Mouse (Mus musculus): Measurements from ENCODE around the gene P2ry12.

DNA sequence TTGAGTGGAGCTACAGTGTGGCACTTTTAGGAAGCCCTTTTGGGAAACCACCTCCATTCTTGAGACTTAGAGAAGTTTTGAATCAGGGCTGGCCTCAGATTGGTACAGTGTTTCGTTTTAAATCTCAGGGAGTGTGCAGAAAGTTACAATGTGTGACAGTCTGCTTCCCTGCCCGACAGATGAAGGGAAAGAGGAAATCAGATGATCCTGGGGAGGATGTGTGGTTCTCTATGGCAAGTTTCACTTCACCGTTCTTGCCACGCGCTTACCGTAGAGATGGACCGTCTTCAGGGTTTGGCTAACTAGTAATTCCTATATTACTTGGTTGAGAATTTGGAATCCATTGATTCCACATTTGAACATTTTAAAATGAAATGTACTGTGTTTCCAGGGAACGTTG, 50.9 kb downstream of the P2ry12 start:
- no peak for TF ChIP-seq CTCF (IDR thresholded peaks at IDR 0.05; ENCODE audit: borderline replicate concordance, extremely low read depth, insufficient read depth, insufficient read length)
- no peak for TF ChIP-seq POLR2A (IDR thresholded peaks at IDR 0.05; ENCODE audit: borderline replicate concordance, extremely low read depth, insufficient read depth, insufficient read length, poor library complexity, severe bottlenecking)

Data from brain, embryonic 14.5 days (tissue).